Mouse (Mus musculus) embryo, embryonic 9.5 days (tissue): ENCODE measurements at regions not wholly inside any gene's neighbourhood (a gene's known extent, or its start where the extent isn't known, plus 50 kb on each side); places are given as distances from the start of the nearest gene placed in this dataset.

Source experiments
- DNase-seq: peaks from one replicate; pipeline ENCODE4 v3.0.0-alpha.2; 2017; ENCODE audit errors: extremely low spot score

DNA sequence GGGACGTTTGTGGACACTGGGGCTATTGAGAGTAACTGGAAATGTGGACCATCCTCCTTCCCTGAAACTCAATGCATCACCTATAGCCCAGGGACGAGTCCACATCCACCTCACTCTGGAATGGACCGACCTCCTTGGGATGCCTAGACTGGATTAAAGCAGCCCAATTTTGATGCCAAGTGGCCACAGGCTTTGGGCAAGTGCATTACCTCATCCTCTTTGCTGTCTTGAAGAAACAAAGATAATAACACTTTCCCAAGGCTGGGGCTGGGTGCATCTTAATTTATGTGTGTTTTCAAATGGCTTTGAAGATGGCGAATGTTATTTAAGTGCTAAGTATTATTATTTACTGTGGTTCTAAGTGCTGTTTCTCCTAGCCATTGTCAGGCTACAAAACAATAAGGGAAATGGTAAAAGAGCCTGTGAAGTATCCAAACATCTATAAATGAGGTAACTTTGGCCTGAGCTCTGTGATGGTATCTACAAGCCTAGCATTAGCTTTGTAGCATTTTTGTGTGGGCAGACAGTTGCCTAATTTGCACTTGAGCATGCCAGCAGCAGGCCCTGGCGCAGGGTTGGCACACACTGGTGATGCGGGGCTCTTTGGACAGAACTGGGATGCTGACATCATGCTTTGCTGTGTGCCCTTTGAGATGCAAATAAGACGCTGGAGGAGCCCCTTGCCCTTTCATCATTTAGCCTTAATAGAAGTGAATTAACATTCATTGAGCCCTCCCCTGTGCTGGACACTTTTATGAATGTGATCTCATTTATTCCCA is 1423.7 kb downstream of the Gsdmc2 start:
- DNase-seq: no peak

DNA sequence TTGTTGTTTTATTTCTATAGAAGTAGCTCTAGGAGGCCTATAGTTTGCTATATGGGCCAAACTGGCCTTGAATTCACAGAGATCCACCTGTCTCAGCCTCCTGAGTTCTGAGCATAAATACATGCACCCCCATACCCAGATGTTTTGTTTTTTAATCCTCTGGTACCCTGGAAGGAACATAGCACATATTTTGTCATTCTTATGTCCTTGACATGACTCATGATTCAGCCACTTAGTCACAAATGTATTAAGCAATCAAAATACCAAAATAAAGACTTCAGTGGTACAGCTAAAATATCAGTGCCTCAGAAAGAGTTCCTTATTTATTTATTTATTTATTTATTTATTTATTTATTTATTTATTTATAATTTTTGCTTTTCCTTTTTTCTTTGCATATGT is 1428.3 kb downstream of the Gsdmc2 start:
- no peak for DNase-seq

DNA sequence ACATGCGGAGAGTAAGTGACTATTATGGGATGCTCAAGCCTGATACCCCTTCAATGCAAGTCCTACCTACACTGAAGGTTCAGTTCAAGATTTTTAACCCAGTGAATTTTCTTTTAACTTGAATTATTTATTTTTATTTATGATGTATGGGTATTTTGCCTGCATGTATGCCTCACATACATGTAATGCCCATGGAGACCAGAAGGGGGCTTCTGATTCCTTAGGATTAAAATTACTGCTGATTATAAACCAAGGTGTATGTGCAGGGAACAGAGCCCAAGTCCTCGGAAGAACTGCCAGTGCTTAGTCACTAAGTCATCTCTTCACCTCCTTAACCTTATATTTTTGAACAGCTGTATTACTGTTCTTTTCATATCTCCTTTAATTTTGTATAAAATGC is 1431.3 kb downstream of the Gsdmc2 start:
- no peak for DNase-seq

GRCm38 (mm10) chr15:62402142-62402541 is 1442.8 kb downstream of the Gsdmc2 start:
- no peak for DNase-seq

DNA sequence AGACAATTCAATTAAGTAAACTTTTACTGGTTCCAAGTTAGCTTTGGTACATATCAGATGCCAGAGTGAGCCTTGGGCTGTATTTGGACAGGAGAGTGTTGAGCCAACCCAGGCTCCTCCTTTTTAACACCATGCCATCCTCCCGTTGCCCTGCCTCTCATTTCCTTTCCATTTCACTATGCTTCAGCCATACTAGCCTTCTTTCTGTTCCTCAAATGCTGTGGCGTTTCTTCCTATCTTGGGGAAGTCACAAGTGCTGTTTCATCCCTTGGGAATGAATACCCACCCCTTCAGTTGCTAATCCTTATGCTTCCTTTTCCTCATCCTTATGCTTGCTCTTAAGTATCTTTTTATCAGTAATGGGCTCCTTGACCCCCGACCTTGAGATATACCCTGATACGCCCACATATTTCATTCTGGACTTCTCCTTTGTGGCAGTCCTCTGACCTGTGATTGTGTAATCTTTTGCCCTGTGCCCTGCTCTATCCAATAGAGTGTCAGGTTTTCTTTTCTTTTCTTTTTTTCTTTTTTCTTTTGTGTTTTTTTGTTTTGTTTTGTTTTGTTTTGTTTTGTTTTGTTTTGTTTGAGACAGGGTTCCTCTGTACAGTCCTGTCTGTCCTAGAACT is 1443.9 kb downstream of the Gsdmc2 start:
- DNase-seq: no peak

- no peak for DNase-seq
Observed at GRCm38 (mm10) chr15:62399381-62399780, 1445.6 kb downstream of the Gsdmc2 start.

- no peak for DNase-seq
Observed at GRCm38 (mm10) chr15:62397009-62397408, 1448.0 kb downstream of the Gsdmc2 start.

DNA sequence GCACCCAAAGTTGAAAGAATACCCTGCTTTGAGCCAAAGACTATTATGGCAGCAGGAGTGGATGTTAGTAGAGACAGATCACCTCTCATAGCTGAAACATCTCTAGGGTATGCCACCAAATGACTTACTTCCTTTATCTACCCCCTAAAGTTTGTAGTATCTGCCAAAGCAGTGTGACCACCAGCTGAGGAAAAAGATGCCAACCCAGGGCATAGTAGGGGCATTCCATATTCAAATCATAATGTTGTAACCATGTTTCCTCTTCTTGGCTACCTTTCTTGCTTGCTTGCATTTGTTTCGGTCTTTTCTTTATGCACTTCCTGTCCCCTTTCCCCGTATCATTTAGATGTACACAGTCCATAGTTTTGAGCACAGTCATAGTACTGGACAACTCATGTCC is 1449.6 kb downstream of the Gsdmc2 start:
- DNase-seq: no peak

DNA sequence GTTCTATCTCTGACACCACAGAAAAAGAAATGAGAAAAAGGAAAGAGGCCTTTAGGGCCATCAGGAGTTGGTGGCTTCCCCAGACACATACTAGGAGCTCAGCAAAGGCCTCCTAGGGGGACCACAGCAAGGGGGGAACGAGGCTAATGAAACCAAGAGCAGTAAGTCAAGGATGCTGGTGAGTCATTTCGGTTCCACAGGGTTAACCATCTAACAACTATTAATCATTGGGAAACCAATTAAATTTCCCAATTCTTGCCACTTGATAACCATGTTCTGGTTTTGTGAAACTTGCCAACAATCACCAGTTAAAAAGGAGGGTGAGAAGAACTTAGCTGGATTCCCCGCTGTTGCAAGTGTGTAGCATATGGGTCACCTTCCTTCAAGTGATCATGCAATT is 1451.6 kb downstream of the Gsdmc2 start:
- no peak for DNase-seq

GRCm38 (mm10) chr15:62392839-62393238 is 1452.1 kb downstream of the Gsdmc2 start:
- DNase-seq: no peak

- DNase-seq: no peak
Observed at GRCm38 (mm10) chr15:62392381-62392780, 1452.6 kb downstream of the Gsdmc2 start.

GRCm38 (mm10) chr15:62389431-62390105 is 1455.4 kb downstream of the Gsdmc2 start:
- DNase-seq: no peak

DNA sequence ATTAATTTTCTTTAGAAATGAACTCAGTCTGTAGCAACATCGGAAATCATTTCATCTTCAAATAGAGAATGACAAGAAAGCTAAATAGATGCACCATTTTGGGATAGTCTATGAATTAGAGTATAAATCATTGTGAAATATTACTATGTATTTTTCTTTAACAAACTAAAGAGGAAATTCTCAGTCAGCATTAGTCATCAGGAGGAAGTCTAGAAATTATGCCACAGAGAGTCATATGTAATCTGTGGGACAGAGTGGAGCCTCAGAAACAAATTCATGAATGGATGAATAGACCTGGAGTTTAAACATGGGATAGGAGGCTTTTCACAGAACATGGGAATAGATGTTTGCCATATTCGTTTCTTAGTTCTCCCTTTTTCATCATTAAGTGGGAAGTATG is 1459.4 kb upstream of the A1bg start:
- no peak for DNase-seq

DNA sequence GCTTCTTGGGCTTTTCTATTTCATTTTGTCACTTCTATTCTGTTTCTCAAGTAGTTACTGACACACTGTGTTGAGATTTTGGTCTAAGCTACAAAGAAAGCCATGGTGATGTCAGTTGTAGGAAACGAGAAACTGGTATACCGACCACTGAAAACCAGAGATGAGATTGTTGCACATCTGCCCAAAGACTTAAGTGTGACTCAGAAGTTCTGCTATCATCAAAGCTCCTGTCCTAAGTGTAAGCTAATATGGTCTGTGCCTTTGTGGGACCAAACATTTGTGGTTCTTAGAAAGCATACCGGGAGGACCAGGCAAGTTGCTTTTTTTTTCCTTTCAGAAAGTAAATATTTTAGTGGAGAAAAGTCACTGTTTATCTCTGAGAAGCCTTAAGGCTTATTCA is 1451.8 kb upstream of the A1bg start:
- no peak for DNase-seq

- no peak for DNase-seq
Observed at GRCm38 (mm10) chr15:62361171-62361570, 1438.4 kb upstream of the A1bg start.

- DNase-seq: no peak
Observed at GRCm38 (mm10) chr15:62358338-62359239, 1435.8 kb upstream of the A1bg start.

DNA sequence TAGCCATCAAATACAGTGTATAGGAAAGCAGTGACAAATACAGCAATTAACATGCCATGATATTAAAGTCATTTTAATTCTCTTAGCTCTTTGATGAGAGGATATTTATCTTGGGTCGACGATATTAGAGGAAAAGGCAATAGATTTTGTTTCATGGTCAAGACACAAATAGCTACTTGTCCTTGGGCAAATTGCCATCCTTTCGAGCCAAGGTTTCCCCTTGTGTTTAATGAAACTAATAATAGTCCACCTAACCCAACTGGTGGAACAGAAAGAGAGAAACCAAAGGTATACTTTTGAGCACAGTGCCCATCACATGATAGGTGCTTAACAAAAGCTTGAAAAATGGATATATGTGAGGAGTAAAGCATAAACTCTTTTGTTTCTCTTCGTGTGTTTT is 1431.0 kb upstream of the A1bg start:
- no peak for DNase-seq

GRCm38 (mm10) chr15:62350862-62351757 is 1428.3 kb upstream of the A1bg start:
- DNase-seq: no peak

- no peak for DNase-seq
Observed at GRCm38 (mm10) chr15:62349981-62350380, 1427.2 kb upstream of the A1bg start.

DNA sequence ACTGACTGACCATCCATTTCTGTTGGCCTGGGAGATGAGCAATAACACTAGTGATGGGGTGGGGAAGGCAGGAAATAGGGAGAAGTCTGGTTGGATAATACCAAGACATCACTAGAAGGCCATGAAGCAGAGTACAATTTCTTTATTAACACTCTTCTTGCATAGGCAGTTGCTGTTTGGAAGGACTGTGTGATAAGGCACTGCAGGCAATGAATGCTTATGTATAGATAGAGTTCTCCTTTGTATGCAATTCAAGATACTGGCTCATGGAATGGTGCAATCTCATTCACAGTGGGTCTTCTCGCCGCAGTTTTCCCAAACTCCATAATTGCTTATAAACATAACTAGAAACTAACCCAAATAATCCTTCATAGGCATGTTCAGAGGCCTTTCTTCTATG is 1426.1 kb upstream of the A1bg start:
- DNase-seq: no peak

DNA sequence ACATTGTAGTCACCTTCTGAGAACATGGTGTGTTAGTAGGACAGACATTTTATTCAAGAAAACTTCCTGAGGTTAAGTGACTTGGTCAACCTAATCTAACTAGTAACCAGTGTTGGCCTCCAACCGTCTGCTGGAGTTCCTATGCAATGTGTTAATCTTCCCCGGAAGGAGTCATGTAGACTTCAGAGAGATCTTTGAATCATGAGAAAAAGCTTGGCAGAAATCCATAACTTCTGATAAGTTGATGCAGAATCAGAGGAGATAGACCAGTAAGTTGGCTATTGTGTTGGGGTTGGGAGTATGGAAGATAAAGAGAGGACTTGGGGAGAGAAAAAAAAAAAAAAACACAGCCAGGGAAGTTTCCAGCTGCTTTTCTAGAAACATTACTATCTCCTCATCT is 1424.9 kb upstream of the A1bg start:
- DNase-seq: no peak
